In the genomic region with DNA sequence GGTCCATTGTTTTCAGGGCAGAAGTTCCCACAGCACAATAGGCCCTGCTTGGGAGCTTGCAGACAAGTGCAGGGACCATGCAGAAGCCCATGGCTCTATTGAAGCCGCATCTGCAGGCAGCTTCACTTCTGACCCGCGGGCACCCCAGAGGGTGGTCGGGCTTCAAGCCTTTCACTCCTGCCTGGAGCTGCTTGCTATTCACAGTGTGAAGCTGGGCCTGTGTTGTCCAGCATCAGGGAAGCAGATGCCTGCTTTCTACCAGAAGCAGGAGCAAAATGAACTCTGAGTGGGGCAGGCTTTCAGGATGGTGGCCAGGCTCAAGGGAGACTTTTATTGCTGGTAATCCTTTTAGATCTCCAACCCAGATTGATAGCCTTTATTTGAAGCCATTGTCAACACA, we compare ENCODE assay signal across 16 mouse cellular contexts.
DNase-seq lines count a peak whose midpoint lies in the region; ATAC-seq lines count a peak whose summit lies in the region.
"Had no signal": no experiment of that assay in that cellular context is flagged by ENCODE, and none has a peak within 500 bp of the region (broad histone marks: within the 10 kb centered on the region; RNA-seq: fewer than 3 reads in every experiment).

No protein-coding gene starts in this region.

- no peak overlapping the region for H3K4me3 ChIP-seq in forebrain, embryonic 15.5 days
- no peak overlapping the region for H3K4me3 ChIP-seq in limb, embryonic 11.5 days (ENCODE audit: low read depth, low read length)
- no peak overlapping the region for H3K4me3 ChIP-seq in neural tube, embryonic 13.5 days
- H3K4me3 ChIP-seq: erythroblast, embryonic 14.5 days; left cerebral cortex, adult 2 months; liver, embryonic 12.5 days had no signal

- H3K9ac ChIP-seq in forebrain, embryonic 15.5 days (replicated peaks) = no peak overlapping the region
- H3K9ac ChIP-seq in limb, embryonic 11.5 days (ENCODE audit: low read length) = no peak overlapping the region
- no peak overlapping the region for H3K9ac ChIP-seq in neural tube, embryonic 13.5 days
- H3K9ac ChIP-seq: liver, embryonic 12.5 days had no signal

- 0 out of 2 replicates have a peak, but pooled peaks cover 6% of the 10 kb centered on the region for H3K4me1 ChIP-seq in forebrain, embryonic 15.5 days
- H3K4me1 ChIP-seq in limb, embryonic 11.5 days (ENCODE audit: control insufficient read depth, insufficient read depth, low read length) = peaks cover 6% of the 10 kb centered on the region
- peaks cover 27% of the 10 kb centered on the region for H3K4me1 ChIP-seq in neural tube, embryonic 13.5 days (replicated peaks)
- H3K4me1 ChIP-seq: liver, embryonic 12.5 days had no signal

- H3K27ac ChIP-seq in forebrain, embryonic 15.5 days (replicated peaks) = no peak overlapping the region
- no peak overlapping the region for H3K27ac ChIP-seq in limb, embryonic 11.5 days (replicated peaks; ENCODE audit: low read depth, low read length)
- H3K27ac ChIP-seq in neural tube, embryonic 13.5 days (replicated peaks) = peak overlapping the region; percentile 56
- H3K27ac ChIP-seq: kidney, postnatal 0 days; left cerebral cortex, adult 2 months; liver, embryonic 12.5 days; macrophage had no signal

- 0 out of 2 replicates have a peak, but pooled peaks have one; percentile 23 for ATAC-seq in forebrain, embryonic 15.5 days (replicated peaks)
- no peak for ATAC-seq in limb, embryonic 11.5 days (ENCODE audit: insufficient number of reproducible peaks, low FRiP score, low TSS enrichment, low read depth)
- peak; percentile 82 for ATAC-seq in neural tube, embryonic 13.5 days (ENCODE audit: low read depth)
- ATAC-seq in CD4-positive, CD25-positive, alpha-beta regulatory T cell, adult 4 months = no peak
- ATAC-seq: liver, embryonic 12.5 days had no signal

- no peaks in the 10 kb centered on the region for H3K27me3 ChIP-seq in forebrain, embryonic 15.5 days
- no peaks in the 10 kb centered on the region for H3K27me3 ChIP-seq in limb, embryonic 11.5 days (ENCODE audit: control insufficient read depth, insufficient read depth, low read length)
- H3K27me3 ChIP-seq in neural tube, embryonic 13.5 days = peaks cover 13% of the 10 kb centered on the region; the same call in 1 of the 2 replicates
- H3K27me3 ChIP-seq: liver, embryonic 12.5 days had no signal

- peak; percentile 72 for DNase-seq in embryo, embryonic 9.5 days (ENCODE audit: extremely low spot score)
- DNase-seq in limb, embryonic 11.5 days (ENCODE audit: low spot score) = peak; percentile 50
- DNase-seq in layer of hippocampus, postnatal 25 days (ENCODE audit: extremely low spot score in 1 of 2, low spot score in 1 of 2) = no peak
- no peak for DNase-seq in layer of hippocampus, adult 8-10 months (ENCODE audit: low spot score in 2 of 2)
- DNase-seq: adrenal gland, postnatal 36 days; cerebellum, adult 18-20 months; heart, postnatal 36 days; spleen, adult 18-20 months had no signal

- H3K9me3 ChIP-seq in forebrain, embryonic 15.5 days = no peaks in the 10 kb centered on the region
- H3K9me3 ChIP-seq in limb, embryonic 11.5 days (ENCODE audit: control insufficient read depth, low read length) = no peaks in the 10 kb centered on the region
- H3K9me3 ChIP-seq in neural tube, embryonic 13.5 days = no peaks in the 10 kb centered on the region
- H3K9me3 ChIP-seq: liver, embryonic 12.5 days had no signal

- no peak overlapping the region for H3K4me2 ChIP-seq in forebrain, embryonic 15.5 days (replicated peaks)
- no peak overlapping the region for H3K4me2 ChIP-seq in limb, embryonic 11.5 days (ENCODE audit: low read depth, severe bottlenecking)
- no peak overlapping the region for H3K4me2 ChIP-seq in neural tube, embryonic 13.5 days
- H3K4me2 ChIP-seq: liver, embryonic 12.5 days had no signal

- 4% methylated on average over 4 of the region's 4 CpGs for WGBS in forebrain, embryonic 15.5 days
- 0% methylated on average over 4 of the region's 4 CpGs for WGBS in limb, embryonic 11.5 days
- 1% methylated on average over 4 of the region's 4 CpGs for WGBS in neural tube, embryonic 13.5 days

- no peaks in the 10 kb centered on the region for H3K36me3 ChIP-seq in forebrain, embryonic 15.5 days
- H3K36me3 ChIP-seq in limb, embryonic 11.5 days (ENCODE audit: control insufficient read depth, insufficient read depth, low read length) = no peaks in the 10 kb centered on the region
- no peaks in the 10 kb centered on the region for H3K36me3 ChIP-seq in neural tube, embryonic 13.5 days
- H3K36me3 ChIP-seq: liver, embryonic 12.5 days had no signal

Comparison
In these comparisons a context has a peak if more than half of its experiments do, and no peak if none do; other contexts are left out.
1. DNase-seq: peak in embryo, embryonic 9.5 days (single experiment) and limb, embryonic 11.5 days (single experiment); none in layer of hippocampus, postnatal 25 days (0 of 2) and layer of hippocampus, adult 8-10 months (0 of 2).
2. ATAC-seq: peak in forebrain, embryonic 15.5 days (single experiment) and neural tube, embryonic 13.5 days (single experiment); none in limb, embryonic 11.5 days (single experiment) and CD4-positive, CD25-positive, alpha-beta regulatory T cell, adult 4 months (single experiment).